Mouse (Mus musculus) cerebellum, adult 2 months (tissue): Measurements from ENCODE around the gene Lrrc10.

Experiments
- CTCF ChIP-seq: fragments of 200-500 bp; IDR thresholded peaks from 2 replicates; pipeline ENCODE4 v1.5.1; 2011; ENCODE audit warnings: low read depth, mild to moderate bottlenecking, control low read depth, low read length, moderate library complexity, borderline replicate concordance; ENCODE audit not compliant: insufficient read depth
- POLR2A ChIP-seq: fragments of 200-500 bp; IDR thresholded peaks from 2 replicates; pipeline ENCODE4 v1.6.1; 2011; ENCODE audit warnings: low read length, control low read depth, borderline replicate concordance; ENCODE audit not compliant: insufficient read depth

- TF ChIP-seq CTCF (no peak), POLR2A (no peak)
Measured at GRCm38 (mm10) chr10:117040355-117040754, 4.8 kb upstream of the Lrrc10 start.
